Mouse (Mus musculus): ENCODE data around the gene AK157302.
A peak's percentile ranks its signal among the peaks of the same experiment; 100 is the strongest.
"Not testable (repeated sequence)": the region's sequence is repeated elsewhere in the genome, so short reads cannot be mapped to it uniquely, and the experiment has no call there.

The AK157302 gene

GRCm38 (mm10) chr13:21495080-21495479 lies at the start of gene AK157302:
AK157302 (plus strand) TSS chr13:21495223.
- DNase-seq (ENCODE audit: low spot score in 2 of 2), result no peak

- no peak for DNase-seq (ENCODE audit: low spot score in 2 of 2)
Measured at GRCm38 (mm10) chr13:21446796-21447195, 48.2 kb upstream of the AK157302 start.

- no peak for DNase-seq (ENCODE audit: low spot score in 2 of 2)
Measured at GRCm38 (mm10) chr13:21447856-21448614, 47.0 kb upstream of the AK157302 start.

GRCm38 (mm10) chr13:21453042-21453441 lies 42.0 kb upstream of the AK157302 start:
- no peak for DNase-seq (ENCODE audit: low spot score in 2 of 2)

- peak; percentile 65 to 77 for DNase-seq (ENCODE audit: low spot score in 2 of 2)
Measured at GRCm38 (mm10) chr13:21453449-21453848, 41.6 kb upstream of the AK157302 start, which contains the start of gene Zscan26. Zscan26 (minus strand) TSS chr13:21453730.

- DNase-seq (ENCODE audit: low spot score in 2 of 2), result no peak
Measured at GRCm38 (mm10) chr13:21454133-21454532, 40.9 kb upstream of the AK157302 start.

- no peak for DNase-seq (ENCODE audit: low spot score in 2 of 2)
Measured at GRCm38 (mm10) chr13:21456347-21456746, 38.7 kb upstream of the AK157302 start.

GRCm38 (mm10) chr13:21462516-21462915 lies 32.5 kb upstream of the AK157302 start:
- DNase-seq (ENCODE audit: low spot score in 2 of 2), result not testable (repeated sequence)

GRCm38 (mm10) chr13:21467336-21467735 lies 27.7 kb upstream of the AK157302 start:
- no peak for DNase-seq (ENCODE audit: low spot score in 2 of 2)

GRCm38 (mm10) chr13:21468061-21469019 lies 26.7 kb upstream of the AK157302 start, which contains the start of gene Nkapl:
Nkapl (minus strand) TSS chr13:21468509.
- peak; percentile 78 to 80 for DNase-seq (ENCODE audit: low spot score in 2 of 2)

- no peak for DNase-seq (ENCODE audit: low spot score in 2 of 2)
Measured at GRCm38 (mm10) chr13:21469097-21469496, 25.9 kb upstream of the AK157302 start.

GRCm38 (mm10) chr13:21472427-21472826 lies 22.6 kb upstream of the AK157302 start:
- no peak for DNase-seq (ENCODE audit: low spot score in 2 of 2)

- DNase-seq (ENCODE audit: low spot score in 2 of 2), result peak in 1 of 2 experiments; percentile 57
Measured at GRCm38 (mm10) chr13:21478759-21479670, 16.0 kb upstream of the AK157302 start, which contains the start of the genes Zkscan4 and Gm10065. Zkscan4 (plus strand) TSS chr13:21478907. Gm10065 (minus strand) TSS chr13:21479441.

- DNase-seq (ENCODE audit: low spot score in 2 of 2), result no peak
Measured at GRCm38 (mm10) chr13:21486881-21487280, 8.1 kb upstream of the AK157302 start.

- DNase-seq (ENCODE audit: low spot score in 2 of 2), result no peak
Measured at GRCm38 (mm10) chr13:21492847-21493246, 2.2 kb upstream of the AK157302 start.

- DNase-seq (ENCODE audit: low spot score in 2 of 2), result not testable (repeated sequence)
Measured at GRCm38 (mm10) chr13:21501182-21501581, 6.2 kb downstream of the AK157302 start, which contains the start of gene Gm11273. Gm11273 (minus strand) TSS chr13:21501418.

- DNase-seq (ENCODE audit: low spot score in 2 of 2), result no peak
Measured at GRCm38 (mm10) chr13:21502296-21502695, 7.3 kb downstream of the AK157302 start.

GRCm38 (mm10) chr13:21506221-21506649 lies 11.2 kb downstream of the AK157302 start:
- DNase-seq (ENCODE audit: low spot score in 2 of 2), result peak; percentile 75 to 76

GRCm38 (mm10) chr13:21530136-21530535 lies 35.1 kb downstream of the AK157302 start:
- DNase-seq (ENCODE audit: low spot score in 2 of 2), result no peak

GRCm38 (mm10) chr13:21530781-21531201 lies 35.8 kb downstream of the AK157302 start, which contains the start of gene Zkscan8:
Zkscan8 (minus strand) TSS chr13:21531120.
- peak; percentile 76 to 82 for DNase-seq (ENCODE audit: low spot score in 2 of 2)

- DNase-seq (ENCODE audit: low spot score in 2 of 2), result no peak
Measured at GRCm38 (mm10) chr13:21542708-21543107, 47.7 kb downstream of the AK157302 start, which contains the start of gene Olfr1366. Olfr1366 (minus strand) TSS chr13:21542808.

Data from urinary bladder, postnatal 4 days (tissue).